Mouse (Mus musculus): ENCODE measurements around the gene Olfr1355. TPM values are rescaled to one million over a fixed set of nuclear protein-coding genes. Genes with fewer than 3 reads are reported as not detected.
"Not testable (repeated sequence)": the region's sequence is repeated elsewhere in the genome, so short reads cannot be mapped to it uniquely, and the experiment has no call there.

Gene Olfr1355
- total RNA-seq (2021): not detected
- long read RNA-seq, experiment 1: 0 reads
- long read RNA-seq, experiment 2: 0 reads

DNA sequence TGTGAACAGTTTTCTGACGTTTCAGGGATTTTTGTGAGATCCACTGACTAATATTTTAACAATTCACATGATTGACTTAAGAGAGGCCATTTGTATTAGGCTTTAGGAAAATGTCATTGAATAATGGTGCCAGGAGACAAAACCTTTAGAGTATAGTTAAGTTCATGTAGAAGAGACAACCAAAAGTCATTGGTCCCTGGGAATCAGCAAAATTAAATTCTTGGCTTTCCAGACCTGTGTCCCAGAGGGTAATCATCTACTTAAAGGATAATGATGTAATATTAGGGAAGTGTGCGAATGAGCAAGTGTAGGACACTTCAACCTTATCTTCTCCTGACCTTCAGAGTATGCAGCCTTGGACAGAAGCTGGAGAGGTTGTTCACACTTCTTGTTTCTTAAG is at the start of gene Olfr1355:
Olfr1355 (plus strand) TSS at position 301 of the 400 bp plus-strand sequence.
- DNase-seq: no peak

DNA sequence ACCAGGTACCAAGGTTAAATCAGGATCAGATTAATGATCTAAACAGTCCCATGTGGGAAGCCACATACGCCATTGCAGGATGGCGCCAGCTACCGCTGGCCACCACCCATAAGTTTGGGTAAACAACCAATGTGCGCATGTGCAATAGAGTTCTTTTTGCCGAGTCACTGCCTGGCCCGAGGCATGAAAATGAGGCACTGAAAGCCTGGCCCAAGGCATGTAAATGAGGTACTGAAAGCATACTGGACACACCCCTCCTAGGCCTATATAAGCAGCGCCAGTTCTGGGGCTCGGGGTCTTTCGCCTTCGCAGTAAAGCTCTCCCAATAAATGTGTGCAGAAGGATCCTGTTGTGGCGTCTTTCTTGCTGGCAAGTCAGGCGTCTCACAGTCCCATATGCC is 34.9 kb upstream of the Olfr1355 start:
- not testable (repeated sequence) for DNase-seq

DNA sequence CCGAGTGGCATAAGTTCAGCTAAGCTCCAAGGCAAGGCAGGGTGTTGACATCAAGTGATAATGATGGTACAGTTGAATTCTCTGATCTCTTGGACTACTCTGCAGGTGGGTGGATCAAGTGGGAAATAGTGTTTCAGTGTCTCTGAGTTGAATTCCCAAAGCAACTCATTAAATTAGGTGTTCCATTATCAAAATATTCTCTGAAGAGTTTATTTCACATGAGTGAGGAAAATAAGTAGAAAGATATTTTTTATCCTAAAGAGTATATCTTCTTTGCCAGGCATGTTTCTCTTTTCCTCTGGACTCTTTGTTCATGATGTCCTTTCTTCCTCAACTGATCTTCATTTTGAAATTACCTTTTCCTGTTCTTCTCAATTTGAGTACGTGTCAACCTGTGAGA is 23.3 kb upstream of the Olfr1355 start, which contains the start of gene Olfr1356:
Olfr1356 (minus strand) TSS at position 101 of the 400 bp plus-strand sequence.
- no peak for DNase-seq

DNA sequence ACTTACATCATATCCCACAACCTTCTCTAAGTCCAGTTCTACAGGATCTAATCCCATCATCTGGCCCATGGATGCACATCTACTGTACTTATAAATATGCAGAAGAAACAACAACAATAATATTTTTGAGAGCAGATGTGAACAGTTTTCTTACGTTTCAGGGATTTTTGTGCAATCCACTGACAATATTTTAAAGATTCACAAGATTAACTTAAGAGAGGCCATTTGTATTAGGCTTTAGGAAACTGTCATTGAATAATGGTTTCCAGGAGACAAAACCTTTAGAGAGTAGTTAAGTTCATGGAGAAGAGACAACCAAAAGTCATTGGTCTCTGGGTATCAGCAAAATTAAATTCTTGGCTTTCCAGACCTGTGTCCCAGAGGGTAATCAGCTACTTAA is 37.5 kb downstream of the Olfr1355 start, which contains the start of gene Olfr1354:
Olfr1354 (plus strand) TSS at position 301 of the 400 bp plus-strand sequence.
- not testable (repeated sequence) for DNase-seq

Other genes starting within 250 kb of the Olfr1355 start
- gene Casp14, start 157.2 kb upstream of the Olfr1355 start, total RNA-seq (2021): not detected
- not detected for gene Ccdc105, start 122.5 kb upstream of the Olfr1355 start, total RNA-seq (2021)
- gene Slc1a6, start 95.0 kb upstream of the Olfr1355 start, total RNA-seq (2021): not detected
- gene Olfr1356, start 23.4 kb upstream of the Olfr1355 start, total RNA-seq (2021): not detected
- gene Olfr1354, start 37.6 kb downstream of the Olfr1355 start, total RNA-seq (2021): not detected
- gene Olfr8, start 75.1 kb downstream of the Olfr1355 start, total RNA-seq (2021): not detected
- not detected for gene Olfr1353, start 87.8 kb downstream of the Olfr1355 start, total RNA-seq (2021)
- gene Olfr1352, start 105.5 kb downstream of the Olfr1355 start, total RNA-seq (2021): not detected
- not detected for gene Olfr1351, start 136.9 kb downstream of the Olfr1355 start, total RNA-seq (2021)
- gene Olfr57, start 153.2 kb downstream of the Olfr1355 start, total RNA-seq (2021): not detected
- gene 2610008E11Rik, start 222.1 kb downstream of the Olfr1355 start, total RNA-seq (2021): 1 to 10 TPM; 7.4 to 8.9 TPM

Data from gastrocnemius, postnatal 25 days (tissue).